Mouse (Mus musculus): Measurements from ENCODE around the gene 2900026A02Rik. TPM values are rescaled to one million over a fixed set of nuclear protein-coding genes. Genes with fewer than 3 reads are reported as not detected.

2900026A02Rik gene
- polyA plus RNA-seq, 1 experiment = 16.6 TPM

DNA sequence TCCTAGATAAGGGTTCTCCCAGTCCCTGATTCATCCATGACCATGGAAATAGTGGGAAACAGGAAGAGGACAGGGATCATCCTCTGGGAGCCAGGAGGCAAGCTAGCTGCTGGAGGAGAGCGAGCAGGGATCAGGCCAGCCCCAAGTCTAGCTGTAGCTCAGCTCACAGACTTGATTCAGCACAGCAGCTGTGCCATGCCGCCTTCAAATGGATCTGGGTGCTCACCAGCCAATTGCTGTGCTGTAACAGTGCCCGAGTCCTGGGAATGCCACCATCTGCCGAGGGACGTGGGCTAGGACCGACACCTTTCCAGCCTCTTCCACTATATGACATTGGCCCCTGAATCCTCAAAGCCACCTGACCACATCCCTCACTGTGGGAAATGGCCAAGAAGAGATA lies 25.1 kb downstream of the 2900026A02Rik start:
- Histone ChIP-seq H3K36me3 (ENCODE audit: control insufficient read depth, insufficient read depth) (no peaks in the 10 kb centered on the region), H3K27me3 (ENCODE audit: control insufficient read depth, insufficient read depth, insufficient read length) (no peaks in the 10 kb centered on the region), H3K79me2 (ENCODE audit: control insufficient read depth, insufficient read depth) (no peaks in the 10 kb centered on the region), H3ac (ENCODE audit: control insufficient read depth, insufficient read length) (no peak overlapping the region), H3K4me2 (ENCODE audit: low read depth) (no peak overlapping the region), H3K4me3 (no peak overlapping the region)
- no peak for TF ChIP-seq SRF (IDR thresholded peaks at IDR 0.05; ENCODE audit: control insufficient read depth, insufficient read length, low read depth)
- no peak for TF ChIP-seq POLR2AphosphoS2 (IDR thresholded peaks at IDR 0.05; ENCODE audit: insufficient read length, low read depth)
- TF ChIP-seq TCF3 (IDR thresholded peaks at IDR 0.05; ENCODE audit: insufficient read length, low read depth) = no peak
- no peak for TF ChIP-seq CEBPB (IDR thresholded peaks at IDR 0.05; ENCODE audit: insufficient read depth, poor library complexity, severe bottlenecking)
- TF ChIP-seq REST (IDR thresholded peaks at IDR 0.05; ENCODE audit: insufficient read depth, insufficient read length) = no peak
- TF ChIP-seq MYOD1 (IDR thresholded peaks at IDR 0.05; ENCODE audit: control insufficient read depth in 1 of 3, insufficient read length in 2 of 3, low read depth in 2 of 3) = peak in 2 of 3 experiments; percentile 34 to 44
- no peak for TF ChIP-seq USF1 (IDR thresholded peaks at IDR 0.05; ENCODE audit: low read depth)
- no peak for TF ChIP-seq E2F4 (IDR thresholded peaks at IDR 0.05; ENCODE audit: insufficient read depth)
- no peak for TF ChIP-seq MAX (IDR thresholded peaks at IDR 0.05; ENCODE audit: low read depth)
- TF ChIP-seq MYOG (IDR thresholded peaks at IDR 0.05; ENCODE audit: control insufficient read depth in 1 of 3, insufficient read depth in 1 of 3, insufficient read length in 2 of 3, low read depth in 2 of 3) = peak in 1 of 3 experiments; percentile 47

DNA sequence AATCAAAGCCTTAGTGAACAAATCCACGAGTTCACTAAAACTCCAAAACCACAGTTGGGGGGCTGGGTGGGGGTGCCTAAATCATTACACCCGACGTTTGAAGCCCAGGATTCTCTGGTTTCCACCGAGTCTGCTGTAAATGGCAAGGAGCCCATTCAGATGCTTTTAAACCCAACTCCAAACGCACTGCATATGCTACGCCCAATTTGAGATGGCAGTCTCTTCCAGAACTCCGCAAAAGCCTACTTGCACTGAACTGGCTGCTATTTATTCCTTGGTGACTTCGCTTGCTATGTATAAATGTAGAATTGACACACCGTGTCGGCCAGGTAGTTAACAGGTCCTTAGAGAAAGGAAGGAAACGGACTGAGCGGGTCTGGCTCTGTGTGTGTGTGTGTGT lies 25.6 kb downstream of the 2900026A02Rik start:
- Histone ChIP-seq H3ac (ENCODE audit: control insufficient read depth, insufficient read length) (no peak overlapping the region), H3K27me3 (ENCODE audit: control insufficient read depth, insufficient read depth, insufficient read length) (no peaks in the 10 kb centered on the region), H3K36me3 (ENCODE audit: control insufficient read depth, insufficient read depth) (no peaks in the 10 kb centered on the region), H3K79me2 (ENCODE audit: control insufficient read depth, insufficient read depth) (no peaks in the 10 kb centered on the region), H3K4me3 (no peak overlapping the region), H3K4me2 (ENCODE audit: low read depth) (no peak overlapping the region)
- TF ChIP-seq MAX (IDR thresholded peaks at IDR 0.05; ENCODE audit: low read depth) (no peak), TCF3 (IDR thresholded peaks at IDR 0.05; ENCODE audit: insufficient read length, low read depth) (no peak), TCF12 (IDR thresholded peaks at IDR 0.05; ENCODE audit: insufficient read depth, poor library complexity, severe bottlenecking) (no peak), E2F4 (IDR thresholded peaks at IDR 0.05; ENCODE audit: insufficient read depth) (no peak), SRF (IDR thresholded peaks at IDR 0.05; ENCODE audit: control insufficient read depth, insufficient read length, low read depth) (no peak), POLR2A (IDR thresholded peaks at IDR 0.05; ENCODE audit: insufficient read length, low read depth) (no peak), USF1 (IDR thresholded peaks at IDR 0.05; ENCODE audit: low read depth) (no peak), POLR2AphosphoS2 (IDR thresholded peaks at IDR 0.05; ENCODE audit: insufficient read length, low read depth) (no peak), REST (IDR thresholded peaks at IDR 0.05; ENCODE audit: insufficient read depth, insufficient read length) (no peak), MYOD1 (IDR thresholded peaks at IDR 0.05; ENCODE audit: control insufficient read depth in 1 of 3, insufficient read length in 2 of 3, low read depth in 2 of 3) (no peak), MYOG (IDR thresholded peaks at IDR 0.05; ENCODE audit: control insufficient read depth in 1 of 3, insufficient read depth in 1 of 3, insufficient read length in 2 of 3, low read depth in 2 of 3) (no peak), CEBPB (IDR thresholded peaks at IDR 0.05; ENCODE audit: insufficient read depth, poor library complexity, severe bottlenecking) (no peak)

- H3K4me2 ChIP-seq (ENCODE audit: low read depth) = no peak overlapping the region
- TF ChIP-seq REST (IDR thresholded peaks at IDR 0.05; ENCODE audit: insufficient read depth, insufficient read length) = no peak
- no peak for TF ChIP-seq MYOD1 (IDR thresholded peaks at IDR 0.05; ENCODE audit: control insufficient read depth in 1 of 3, insufficient read length in 2 of 3, low read depth in 2 of 3)
- no peak for TF ChIP-seq SRF (IDR thresholded peaks at IDR 0.05; ENCODE audit: control insufficient read depth, insufficient read length, low read depth)
- no peak for TF ChIP-seq TCF12 (IDR thresholded peaks at IDR 0.05; ENCODE audit: insufficient read depth, poor library complexity, severe bottlenecking)
- no peak for TF ChIP-seq USF1 (IDR thresholded peaks at IDR 0.05; ENCODE audit: low read depth)
- no peak for TF ChIP-seq MYOG (IDR thresholded peaks at IDR 0.05; ENCODE audit: control insufficient read depth in 1 of 3, insufficient read depth in 1 of 3, insufficient read length in 2 of 3, low read depth in 2 of 3)
- TF ChIP-seq E2F4 (IDR thresholded peaks at IDR 0.05; ENCODE audit: insufficient read depth) = no peak
- no peak for TF ChIP-seq POLR2AphosphoS2 (IDR thresholded peaks at IDR 0.05; ENCODE audit: insufficient read length, low read depth)
- no peak for TF ChIP-seq TCF3 (IDR thresholded peaks at IDR 0.05; ENCODE audit: insufficient read length, low read depth)
- TF ChIP-seq CEBPB (IDR thresholded peaks at IDR 0.05; ENCODE audit: insufficient read depth, poor library complexity, severe bottlenecking) = no peak
- no peak for TF ChIP-seq MAX (IDR thresholded peaks at IDR 0.05; ENCODE audit: low read depth)
- H3K79me2 ChIP-seq (ENCODE audit: control insufficient read depth, insufficient read depth) = no peaks in the 10 kb centered on the region
- H3K27me3 ChIP-seq (ENCODE audit: control insufficient read depth, insufficient read depth, insufficient read length) = no peaks in the 10 kb centered on the region
- H3K4me3 ChIP-seq = no peak overlapping the region
- H3K36me3 ChIP-seq (ENCODE audit: control insufficient read depth, insufficient read depth) = peaks cover 3% of the 10 kb centered on the region
- no peak overlapping the region for H3ac ChIP-seq (ENCODE audit: control insufficient read depth, insufficient read length)
Measured at GRCm38 (mm10) chr5:113193762-113194161, 27.3 kb downstream of the 2900026A02Rik start.

DNA sequence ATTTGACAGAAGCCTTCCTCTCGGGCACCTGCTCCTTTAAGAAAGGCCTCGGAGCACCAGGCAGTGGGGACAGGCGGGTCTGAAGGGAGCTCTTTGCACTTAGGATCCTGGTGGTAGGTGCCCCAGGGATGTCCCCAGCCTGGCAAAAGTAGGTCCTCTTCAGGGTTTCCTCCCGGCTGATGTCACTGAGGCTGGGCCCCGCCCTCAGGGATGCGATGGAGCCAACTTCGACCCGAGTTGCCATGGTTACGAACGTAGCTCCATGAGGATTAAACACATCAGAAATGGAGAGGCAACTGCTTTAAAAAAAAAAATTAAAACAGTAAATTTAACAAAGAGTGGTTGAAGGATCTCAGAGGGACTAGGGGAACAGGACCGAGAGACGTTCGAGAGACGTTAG lies 29.1 kb downstream of the 2900026A02Rik start:
- no peaks in the 10 kb centered on the region for H3K27me3 ChIP-seq (ENCODE audit: control insufficient read depth, insufficient read depth, insufficient read length)
- H3K79me2 ChIP-seq (ENCODE audit: control insufficient read depth, insufficient read depth) = no peaks in the 10 kb centered on the region
- peaks cover 3% of the 10 kb centered on the region for H3K36me3 ChIP-seq (ENCODE audit: control insufficient read depth, insufficient read depth)
- H3K4me2 ChIP-seq (ENCODE audit: low read depth) = no peak overlapping the region
- TF ChIP-seq POLR2AphosphoS2 (IDR thresholded peaks at IDR 0.05; ENCODE audit: insufficient read length, low read depth) = no peak
- H3K4me3 ChIP-seq = no peak overlapping the region
- no peak overlapping the region for H3ac ChIP-seq (ENCODE audit: control insufficient read depth, insufficient read length)

DNA sequence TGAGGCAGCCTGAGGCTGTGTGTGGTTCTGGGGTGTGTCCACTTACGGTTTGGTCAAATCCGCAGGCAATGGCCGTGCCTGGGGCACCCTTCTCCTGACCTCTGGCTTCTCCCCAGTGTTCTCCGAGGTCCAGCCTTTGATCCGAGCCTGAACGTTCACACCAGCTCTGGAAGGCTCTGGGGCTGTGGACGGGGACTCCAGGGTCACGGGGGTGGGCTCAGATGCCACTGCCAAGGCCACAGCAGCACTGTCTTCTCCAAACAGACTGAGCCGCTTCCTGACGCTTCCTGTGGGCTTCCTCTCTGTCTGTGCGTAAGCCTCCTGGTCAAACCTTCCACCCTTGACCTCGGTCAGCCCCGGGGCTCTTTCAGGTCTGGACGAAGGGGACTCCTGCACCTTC lies 30.5 kb downstream of the 2900026A02Rik start:
- Histone ChIP-seq H3K4me3 (no peak overlapping the region), H3ac (ENCODE audit: control insufficient read depth, insufficient read length) (no peak overlapping the region), H3K27me3 (ENCODE audit: control insufficient read depth, insufficient read depth, insufficient read length) (no peaks in the 10 kb centered on the region), H3K79me2 (ENCODE audit: control insufficient read depth, insufficient read depth) (no peaks in the 10 kb centered on the region), H3K4me2 (ENCODE audit: low read depth) (no peak overlapping the region), H3K36me3 (ENCODE audit: control insufficient read depth, insufficient read depth) (peaks cover 3% of the 10 kb centered on the region)
- TF ChIP-seq REST (IDR thresholded peaks at IDR 0.05; ENCODE audit: insufficient read depth, insufficient read length) (no peak), MYOG (IDR thresholded peaks at IDR 0.05; ENCODE audit: control insufficient read depth in 1 of 3, insufficient read depth in 1 of 3, insufficient read length in 2 of 3, low read depth in 2 of 3) (no peak), E2F4 (IDR thresholded peaks at IDR 0.05; ENCODE audit: insufficient read depth) (no peak), POLR2AphosphoS2 (IDR thresholded peaks at IDR 0.05; ENCODE audit: insufficient read length, low read depth) (no peak), CEBPB (IDR thresholded peaks at IDR 0.05; ENCODE audit: insufficient read depth, poor library complexity, severe bottlenecking) (no peak), TCF3 (IDR thresholded peaks at IDR 0.05; ENCODE audit: insufficient read length, low read depth) (no peak), MAX (IDR thresholded peaks at IDR 0.05; ENCODE audit: low read depth) (no peak), USF1 (IDR thresholded peaks at IDR 0.05; ENCODE audit: low read depth) (no peak), SRF (IDR thresholded peaks at IDR 0.05; ENCODE audit: control insufficient read depth, insufficient read length, low read depth) (no peak), POLR2A (IDR thresholded peaks at IDR 0.05; ENCODE audit: insufficient read length, low read depth) (no peak), TCF12 (IDR thresholded peaks at IDR 0.05; ENCODE audit: insufficient read depth, poor library complexity, severe bottlenecking) (no peak), MYOD1 (IDR thresholded peaks at IDR 0.05; ENCODE audit: control insufficient read depth in 1 of 3, insufficient read length in 2 of 3, low read depth in 2 of 3) (no peak)

All from myocyte (in vitro differentiated cells).